Mouse (Mus musculus) testis, adult 2 months (tissue): ENCODE measurements around the gene Rhod. TPM values are rescaled to one million over a fixed set of nuclear protein-coding genes. Genes with fewer than 3 reads are reported as not detected.
A peak's percentile ranks its signal among the peaks of the same experiment; 100 is the strongest.

Experiments used
- H3K27ac ChIP-seq: fragments of 200-500 bp; 2 replicates; pipeline ENCODE4 v1.5.1; 2012; ENCODE audit warnings: low read depth, low read length; ENCODE audit not compliant: control insufficient read depth, insufficient read depth
- H3K27me3 ChIP-seq: fragments of 200-500 bp; 2 replicates; pipeline ENCODE4 v1.6.1; 2012; ENCODE audit warnings: mild to moderate bottlenecking, low read length, moderate library complexity; ENCODE audit not compliant: control insufficient read depth, insufficient read depth
- H3K36me3 ChIP-seq: fragments of 200-500 bp; 2 replicates; pipeline ENCODE4 v1.6.1; 2012; ENCODE audit warnings: mild to moderate bottlenecking, low read length; ENCODE audit not compliant: control insufficient read depth, insufficient read depth
- H3K4me1 ChIP-seq: fragments of 200-500 bp; 2 replicates; pipeline ENCODE4 v1.6.1; 2012; ENCODE audit warnings: low read length; ENCODE audit not compliant: control insufficient read depth, insufficient read depth
- H3K4me3 ChIP-seq: fragments of 200-500 bp; 2 replicates; pipeline ENCODE4 v1.5.1; 2012; ENCODE audit warnings: low read depth, mild to moderate bottlenecking, low read length, moderate library complexity, mixed read lengths; ENCODE audit not compliant: control insufficient read depth
- CTCF ChIP-seq: fragments of 200-500 bp; IDR thresholded peaks from 2 replicates; pipeline ENCODE4 v1.5.1; 2012; ENCODE audit warnings: low read depth, mild to moderate bottlenecking, inconsistent platforms, low read length, moderate library complexity; ENCODE audit not compliant: control insufficient read depth, insufficient read depth, insufficient replicate concordance
- POLR2A ChIP-seq: fragments of 200-500 bp; IDR thresholded peaks from 2 replicates; pipeline ENCODE4 v1.6.1; 2012; ENCODE audit warnings: low read depth, mild to moderate bottlenecking, inconsistent platforms, low read length, moderate library complexity; ENCODE audit not compliant: control insufficient read depth
- polyA plus RNA-seq: library from polyadenylated mRNA; depleted of rRNA; stranded (reverse); fragments of >200 nt; gene quantifications from 2 replicates; pipeline ENCODE4 v1.2.3, GENCODE M21; 2012

The Rhod gene
- polyA plus RNA-seq, 1 experiment = 9.3 TPM

GRCm38 (mm10) chr19:4438791-4439160, 456 bp downstream of the Rhod start:
- peak overlapping the region; percentile 85 for H3K4me3 ChIP-seq
- no peaks in the 10 kb centered on the region; the same call in 1 of the 2 replicates for H3K27me3 ChIP-seq
- no peak overlapping the region; the same call in 1 of the 2 replicates for H3K27ac ChIP-seq
- TF ChIP-seq POLR2A (no peak), CTCF (no peak)
- peaks cover 17% of the 10 kb centered on the region for H3K4me1 ChIP-seq
- no peaks in the 10 kb centered on the region for H3K36me3 ChIP-seq

GRCm38 (mm10) chr19:4437886-4438285, 1.3 kb downstream of the Rhod start:
- no peak overlapping the region for H3K27ac ChIP-seq
- peak overlapping the region; percentile 26 for H3K4me3 ChIP-seq

GRCm38 (mm10) chr19:4436254-4436653, 3.0 kb downstream of the Rhod start:
- Histone ChIP-seq H3K36me3 (no peaks in the 10 kb centered on the region), H3K27ac (no peak overlapping the region), H3K27me3 (no peaks in the 10 kb centered on the region; the same call in 1 of the 2 replicates), H3K4me1 (peaks cover 10% of the 10 kb centered on the region), H3K4me3 (peak overlapping the region; percentile 69)
- TF ChIP-seq POLR2A = no peak; the same call in 1 of the 2 replicates
- TF ChIP-seq CTCF = no peak

More at GRCm38 (mm10) chr19:4437886-4438285, 1.3 kb downstream of the Rhod start:
- Histone ChIP-seq H3K4me1 (peaks cover 17% of the 10 kb centered on the region), H3K27me3 (no peaks in the 10 kb centered on the region; the same call in 1 of the 2 replicates), H3K36me3 (no peaks in the 10 kb centered on the region)
- TF ChIP-seq POLR2A (no peak), CTCF (no peak)

GRCm38 (mm10) chr19:4434999-4435398, 4.2 kb downstream of the Rhod start:
- Histone ChIP-seq H3K36me3 (no peaks in the 10 kb centered on the region), H3K4me3 (no peak overlapping the region), H3K4me1 (peaks cover 3% of the 10 kb centered on the region; the same call in 1 of the 2 replicates), H3K27me3 (no peaks in the 10 kb centered on the region; the same call in 1 of the 2 replicates), H3K27ac (no peak overlapping the region)
- TF ChIP-seq POLR2A (no peak), CTCF (no peak)

GRCm38 (mm10) chr19:4433756-4434155, 5.5 kb downstream of the Rhod start:
- Histone ChIP-seq H3K36me3 (no peaks in the 10 kb centered on the region), H3K27me3 (no peaks in the 10 kb centered on the region), H3K4me1 (no peaks in the 10 kb centered on the region), H3K27ac (no peak overlapping the region), H3K4me3 (no peak overlapping the region)
- no peak for TF ChIP-seq CTCF
- no peak for TF ChIP-seq POLR2A

- TF ChIP-seq POLR2A = no peak
- TF ChIP-seq CTCF = no peak
- Histone ChIP-seq H3K27ac (no peak overlapping the region), H3K4me3 (no peak overlapping the region), H3K27me3 (no peaks in the 10 kb centered on the region), H3K4me1 (peaks cover 2% of the 10 kb centered on the region; the same call in 1 of the 2 replicates), H3K36me3 (no peaks in the 10 kb centered on the region)
These were observed 9.1 kb downstream of the Rhod start for GRCm38 (mm10) chr19:4430091-4430620.

GRCm38 (mm10) chr19:4425610-4426366, 13.4 kb downstream of the Rhod start:
- H3K36me3 ChIP-seq = no peaks in the 10 kb centered on the region
- H3K4me3 ChIP-seq = no peak overlapping the region
- H3K27me3 ChIP-seq = no peaks in the 10 kb centered on the region
- no peak overlapping the region for H3K27ac ChIP-seq
- peaks cover 2% of the 10 kb centered on the region; the same call in 1 of the 2 replicates for H3K4me1 ChIP-seq
- TF ChIP-seq POLR2A (no peak), CTCF (peak; percentile 55; the same call in 1 of the 2 replicates)

- H3K27me3 ChIP-seq = no peaks in the 10 kb centered on the region
- H3K27ac ChIP-seq = no peak overlapping the region
- H3K4me1 ChIP-seq = peaks cover 2% of the 10 kb centered on the region; the same call in 1 of the 2 replicates
- no peak overlapping the region for H3K4me3 ChIP-seq
- TF ChIP-seq CTCF = no peak
- TF ChIP-seq POLR2A = no peak
- no peaks in the 10 kb centered on the region for H3K36me3 ChIP-seq
These were observed 16.2 kb downstream of the Rhod start for GRCm38 (mm10) chr19:4423021-4423420.
